Mouse (Mus musculus) lung, postnatal 0 days (tissue): ENCODE data around the gene Fzr1. TPM values are rescaled to one million over a fixed set of nuclear protein-coding genes. Genes with fewer than 3 reads are reported as not detected.

Source experiments
- ATAC-seq: fragments of 200-750 bp; cut with Nextera tagmentation; 2 replicates; pipeline ENCODE4 v1.8.0; 2017; ENCODE audit warnings: moderate library complexity
- DNase-seq: peaks from one replicate; pipeline ENCODE4 v3.0.0-alpha.2; 2016; ENCODE audit warnings: low spot score
- H3K27ac ChIP-seq: fragments of 300-500 bp; sonication (generic); 2 replicates; pipeline ENCODE4 v1.5.1; 2014; ENCODE audit warnings: antibody characterized with exemption, mild to moderate bottlenecking, low read length, mixed read lengths
- H3K27me3 ChIP-seq: fragments of 300-500 bp; sonication (generic); replicated peaks from 2 replicates; pipeline ENCODE4 v1.6.1; 2014; ENCODE audit warnings: low read length, mixed read lengths; ENCODE audit not compliant: insufficient read depth
- H3K36me3 ChIP-seq: fragments of 300-500 bp; sonication (generic); 2 replicates; pipeline ENCODE4 v1.6.1; 2014; ENCODE audit warnings: low read length, mixed read lengths; ENCODE audit not compliant: insufficient read depth
- H3K4me1 ChIP-seq: fragments of 300-500 bp; sonication (generic); 2 replicates; pipeline ENCODE4 v1.6.1; 2014; ENCODE audit warnings: antibody characterized with exemption, low read depth, low read length, mixed read lengths; ENCODE audit not compliant: insufficient read depth
- H3K4me2 ChIP-seq: fragments of 300-500 bp; sonication (generic); replicated peaks from 2 replicates; pipeline ENCODE4 v1.6.1; 2014; ENCODE audit warnings: low read depth, mild to moderate bottlenecking, low read length, moderate library complexity, mixed read lengths
- H3K4me3 ChIP-seq: fragments of 300-500 bp; sonication (generic); 2 replicates; pipeline ENCODE4 v1.5.1; 2014; ENCODE audit warnings: low read depth, low read length
- H3K9ac ChIP-seq: fragments of 300-500 bp; sonication (generic); replicated peaks from 2 replicates; pipeline ENCODE4 v1.6.1; 2014; ENCODE audit warnings: low read depth, mild to moderate bottlenecking
- H3K9me3 ChIP-seq: fragments of 300-500 bp; sonication (generic); 2 replicates; pipeline ENCODE4 v1.6.1; 2016; ENCODE audit warnings: low read length, mixed read lengths
- CTCF ChIP-seq: IDR thresholded peaks from 2 replicates; pipeline ENCODE4 v1.5.1; 2016; ENCODE audit warnings: antibody characterized with exemption, mild to moderate bottlenecking
- EP300 ChIP-seq: IDR thresholded peaks from 2 replicates; pipeline ENCODE4 v1.6.1; 2016; ENCODE audit warnings: antibody characterized with exemption, mild to moderate bottlenecking, control low read depth
- WGBS: fragments of 180-500 bp; shearing (Covaris S2); extraction: QIAGEN DNeasy Blood & Tissue Kit; methylation state at CpG from one replicate; pipeline ENCODE4 v1.1.7; 2014; 5-methylcytosine and 5-hydroxymethylcytosine counted together
- polyA plus RNA-seq: library from polyadenylated mRNA; unstranded; fragments of >200 nt; fragmentation: Nextera tagmentation; extraction: Ambion mirVana; gene quantifications from 2 replicates; pipeline ENCODE4 v1.2.1, GENCODE M21; 2015

Gene Fzr1
- polyA plus RNA-seq, 1 experiment from 2014 or later, result 39.5 TPM

DNA sequence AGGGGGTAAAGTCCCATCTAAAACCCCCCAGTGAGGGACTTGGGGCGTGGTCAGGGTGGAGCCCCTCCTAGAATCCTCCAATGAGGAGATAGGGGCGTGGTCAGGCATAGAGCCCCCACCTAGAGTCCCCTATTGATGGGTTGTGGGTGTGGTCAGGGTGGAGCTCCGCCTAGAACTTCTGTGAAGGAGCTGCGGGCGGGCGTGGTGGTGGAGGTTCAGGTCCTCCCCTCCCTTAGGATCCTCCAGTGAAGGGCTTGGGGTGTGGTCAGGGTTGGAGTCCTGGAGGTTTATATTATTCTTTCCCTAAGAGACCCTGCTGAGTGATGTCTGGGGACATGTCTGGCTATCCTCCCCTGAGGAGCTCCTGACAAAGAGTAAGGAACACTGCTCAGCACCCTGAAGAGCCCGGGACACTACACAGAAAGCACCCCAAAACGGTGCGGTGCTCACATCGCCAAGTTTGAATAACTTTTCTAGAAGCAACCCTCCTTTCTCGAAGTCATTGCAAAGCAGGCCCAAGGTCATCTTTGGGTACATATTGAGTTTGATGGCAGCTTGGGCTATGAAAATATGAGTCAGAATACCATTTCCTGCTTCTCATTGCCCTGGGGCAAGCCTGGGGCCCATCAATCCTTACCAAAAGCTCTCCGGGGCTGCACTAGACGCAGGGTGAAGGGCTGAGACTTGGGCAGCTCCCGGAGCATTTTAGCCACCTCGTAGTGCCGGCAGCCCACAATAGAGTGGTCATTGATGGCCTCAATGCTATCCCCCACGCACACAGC is 37.6 kb downstream of the Fzr1 start:
- H3K4me2 ChIP-seq, result no peak overlapping the region
- peak; percentile 6; the same call in 1 of the 2 replicates for ATAC-seq
- 46% methylated on average over 17 of the region's 17 CpGs for WGBS

DNA sequence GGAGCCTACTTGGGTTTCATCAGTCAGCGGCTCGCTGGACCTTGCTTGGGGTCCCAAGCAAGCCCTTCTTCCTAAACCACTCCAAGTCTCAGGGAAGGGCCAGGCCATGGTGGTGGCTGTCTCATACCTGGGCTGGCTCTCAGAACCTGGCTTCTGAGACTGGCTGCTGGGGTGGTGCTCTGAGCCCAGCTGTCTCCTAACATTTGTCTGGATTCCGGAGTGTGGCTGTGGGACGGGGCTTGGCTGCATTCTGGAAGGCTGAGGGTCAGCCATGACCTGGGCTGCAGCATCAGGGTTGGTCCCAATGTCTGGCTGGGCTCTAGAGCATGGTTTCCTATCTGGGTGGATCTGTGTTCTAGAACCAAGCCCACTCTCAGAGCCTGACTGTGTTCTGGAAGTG is 41.8 kb downstream of the Fzr1 start:
- no peak for ATAC-seq
- Histone ChIP-seq H3K9ac (no peak overlapping the region), H3K9me3 (no peaks in the 10 kb centered on the region), H3K4me3 (no peak overlapping the region), H3K27me3 (no peaks in the 10 kb centered on the region), H3K36me3 (no peaks in the 10 kb centered on the region), H3K4me1 (0 out of 2 replicates have a peak, but pooled peaks cover 5% of the 10 kb centered on the region), H3K4me2 (no peak overlapping the region), H3K27ac (0 out of 2 replicates have a peak overlapping the region, but pooled peaks have one; percentile 78)
- no peak for TF ChIP-seq EP300
- TF ChIP-seq CTCF, result no peak
- no peak for DNase-seq
- WGBS, result 74% methylated on average over 4 of the region's 4 CpGs

More for the DNA sequence above, 37.6 kb downstream of the Fzr1 start:
- Histone ChIP-seq H3K9me3 (no peaks in the 10 kb centered on the region), H3K36me3 (no peaks in the 10 kb centered on the region), H3K27me3 (0 out of 2 replicates have a peak, but pooled peaks cover 8% of the 10 kb centered on the region), H3K27ac (no peak overlapping the region), H3K9ac (no peak overlapping the region), H3K4me3 (no peak overlapping the region), H3K4me1 (peaks cover 3% of the 10 kb centered on the region; the same call in 1 of the 2 replicates)
- DNase-seq, result peak; percentile 36
- TF ChIP-seq EP300 (no peak), CTCF (no peak)

DNA sequence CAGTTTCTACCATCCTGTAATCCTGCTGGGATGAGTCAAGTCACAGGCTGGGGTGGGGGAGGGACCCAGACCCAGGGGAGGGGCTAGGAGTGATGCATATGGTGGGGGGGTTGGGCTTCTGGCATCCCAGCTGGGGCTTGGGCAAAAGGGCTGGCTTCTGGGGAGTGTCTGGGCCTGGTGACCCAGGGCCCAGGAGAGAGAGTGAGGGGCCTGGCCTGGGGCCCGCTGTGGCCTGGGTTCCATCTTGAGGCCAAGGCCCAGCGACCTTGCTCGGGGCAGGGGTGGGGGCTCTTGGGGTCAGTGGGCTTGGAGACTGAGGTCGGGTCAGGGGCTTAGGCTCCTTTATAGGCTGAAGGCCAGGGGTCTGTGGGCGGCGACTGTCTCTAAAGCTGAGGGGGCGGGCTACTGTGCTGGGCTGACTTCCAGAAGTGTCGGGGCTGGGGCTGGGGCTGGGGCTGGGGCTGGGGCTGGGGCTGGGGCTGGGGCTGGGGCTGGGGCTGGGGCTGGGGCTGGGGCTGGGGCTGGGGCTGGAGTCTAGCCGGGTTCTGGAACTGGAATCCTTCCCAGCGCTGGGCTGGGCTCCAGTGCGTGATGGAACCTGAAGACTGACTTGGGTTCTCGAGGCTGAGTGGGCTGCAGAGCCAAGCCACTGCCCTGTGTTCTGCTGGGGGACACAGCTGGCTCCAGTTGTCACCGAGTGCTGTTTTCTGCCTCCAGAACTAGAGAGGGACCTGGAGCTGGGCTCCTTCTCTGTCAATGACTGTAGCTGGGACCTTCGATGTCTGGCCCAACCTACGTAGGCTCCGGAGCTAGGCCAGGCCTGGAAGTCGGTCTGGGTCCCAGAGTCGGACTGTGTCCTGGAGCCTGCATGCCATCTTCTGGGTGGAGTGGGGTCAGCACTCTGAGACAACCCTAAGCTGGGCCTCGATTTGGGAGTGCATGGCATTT is 42.6 kb downstream of the Fzr1 start:
- no peaks in the 10 kb centered on the region for H3K36me3 ChIP-seq
- DNase-seq (peak; percentile 69), ATAC-seq (peak; percentile 59)
- no peaks in the 10 kb centered on the region for H3K9me3 ChIP-seq
- no peaks in the 10 kb centered on the region for H3K27me3 ChIP-seq
- TF ChIP-seq EP300 (no peak), CTCF (peak; percentile 39; the same call in 1 of the 2 replicates)
- no peak overlapping the region for H3K4me3 ChIP-seq
- H3K9ac ChIP-seq, result no peak overlapping the region
- 0 out of 2 replicates have a peak, but pooled peaks cover 5% of the 10 kb centered on the region for H3K4me1 ChIP-seq
- 45% methylated on average over 17 of the region's 19 CpGs for WGBS
- 0 out of 2 replicates have a peak overlapping the region, but pooled peaks have one; percentile 5 for H3K4me2 ChIP-seq
- peak overlapping the region; percentile 78 for H3K27ac ChIP-seq

DNA sequence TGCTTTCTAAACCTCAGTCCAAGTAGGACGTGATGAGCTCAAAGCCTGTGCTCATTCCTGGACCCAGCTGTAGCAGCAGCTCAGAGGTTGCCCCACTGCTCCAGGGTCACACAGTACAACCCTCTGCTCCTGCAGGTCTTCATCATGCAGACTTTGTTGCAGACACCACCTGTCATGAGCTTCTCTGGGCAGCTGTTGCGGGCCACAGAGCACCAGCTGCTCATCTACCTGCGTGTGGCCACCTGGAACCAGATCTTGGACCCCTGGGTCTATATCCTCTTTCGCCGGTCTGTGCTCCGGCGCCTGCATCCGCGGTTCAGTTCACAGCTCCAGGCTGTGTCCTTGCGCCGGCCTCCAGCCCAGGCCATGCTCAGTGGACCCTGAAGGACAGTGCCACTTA is 44.0 kb downstream of the Fzr1 start:
- Histone ChIP-seq H3K4me3 (no peak overlapping the region), H3K9me3 (no peaks in the 10 kb centered on the region), H3K36me3 (no peaks in the 10 kb centered on the region), H3K4me2 (no peak overlapping the region), H3K4me1 (peaks cover 15% of the 10 kb centered on the region), H3K27me3 (no peaks in the 10 kb centered on the region), H3K27ac (0 out of 2 replicates have a peak overlapping the region, but pooled peaks have one; percentile 78), H3K9ac (no peak overlapping the region)
- DNase-seq, result no peak
- WGBS, result 79% methylated on average over 11 of the region's 11 CpGs
- no peak for ATAC-seq
- TF ChIP-seq EP300 (no peak), CTCF (no peak)

DNA sequence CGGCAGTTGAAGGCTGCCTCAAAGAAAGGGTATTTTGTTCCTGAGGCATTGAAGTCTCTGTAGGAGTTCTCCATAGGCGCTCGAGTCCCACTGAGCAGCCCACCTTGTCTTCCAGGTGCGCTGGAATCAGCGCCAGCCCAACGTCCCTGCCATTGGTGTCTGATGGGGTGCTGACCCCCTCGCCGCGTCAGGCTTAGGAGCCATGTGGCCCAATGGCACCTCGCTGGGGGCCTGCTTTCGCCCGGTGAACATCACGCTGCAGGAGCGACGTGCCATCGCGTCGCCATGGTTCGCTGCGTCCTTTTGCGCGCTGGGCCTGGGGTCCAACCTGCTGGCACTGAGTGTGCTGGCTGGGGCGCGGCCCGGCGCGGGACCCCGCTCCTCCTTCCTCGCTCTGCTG is 46.0 kb downstream of the Fzr1 start:
- H3K4me2 ChIP-seq, result no peak overlapping the region
- TF ChIP-seq EP300 (no peak), CTCF (no peak)
- H3K36me3 ChIP-seq, result no peaks in the 10 kb centered on the region
- no peak overlapping the region for H3K4me3 ChIP-seq
- H3K4me1 ChIP-seq, result peaks cover 20% of the 10 kb centered on the region
- H3K9ac ChIP-seq, result no peak overlapping the region
- WGBS, result 36% methylated on average over 27 of the region's 29 CpGs
- no peaks in the 10 kb centered on the region for H3K27me3 ChIP-seq
- no peak overlapping the region for H3K27ac ChIP-seq
- ATAC-seq (no peak), DNase-seq (no peak)
- no peaks in the 10 kb centered on the region for H3K9me3 ChIP-seq

DNA sequence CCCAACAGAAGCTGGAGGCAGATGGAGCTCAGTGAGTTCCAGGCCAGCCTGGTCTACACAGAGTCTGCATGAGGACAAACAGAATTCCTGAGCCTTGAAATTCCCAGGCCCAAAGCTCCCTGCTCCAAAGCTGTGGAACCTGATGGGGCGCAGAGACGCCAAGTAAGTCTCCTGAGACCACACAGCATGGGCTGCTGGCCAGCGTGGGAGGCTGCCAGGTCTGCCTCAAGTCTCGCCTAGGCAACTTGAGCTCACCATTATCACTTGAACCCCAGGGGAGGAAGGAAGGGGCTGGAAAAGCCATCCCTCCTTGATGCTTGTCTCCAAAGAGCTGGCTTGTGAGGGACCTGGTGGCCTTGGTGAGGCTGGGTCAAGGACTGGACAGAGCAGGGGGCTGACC is 48.3 kb downstream of the Fzr1 start:
- H3K9me3 ChIP-seq, result no peaks in the 10 kb centered on the region
- H3K4me2 ChIP-seq, result peak overlapping the region; percentile 22; the same call in 1 of the 2 replicates
- no peak overlapping the region for H3K4me3 ChIP-seq
- no peak overlapping the region for H3K9ac ChIP-seq
- H3K36me3 ChIP-seq, result 0 out of 2 replicates have a peak, but pooled peaks cover 17% of the 10 kb centered on the region
- DNase-seq (no peak), ATAC-seq (no peak; the same call in 1 of the 2 replicates)
- TF ChIP-seq EP300, result no peak
- no peak for TF ChIP-seq CTCF
- peaks cover 20% of the 10 kb centered on the region for H3K4me1 ChIP-seq
- WGBS, result 53% methylated on average over 4 of the region's 4 CpGs
- no peaks in the 10 kb centered on the region for H3K27me3 ChIP-seq
- H3K27ac ChIP-seq, result peak overlapping the region; percentile 64
